Mouse (Mus musculus) heart, postnatal 0 days (tissue): ENCODE measurements at regions not wholly inside any gene's neighbourhood (a gene's known extent, or its start where the extent isn't known, plus 50 kb on each side); places are given as distances from the start of the nearest gene placed in this dataset.

ENCODE experiments used
- ATAC-seq: fragments of 200-750 bp; cut with Nextera tagmentation; 2 replicates; pipeline ENCODE4 v1.8.0; 2017; ENCODE audit warnings: low read depth, moderate number of reproducible peaks, moderate library complexity; ENCODE audit not compliant: insufficient read depth
- DNase-seq: peaks from one replicate; pipeline ENCODE4 v3.0.0-alpha.2; 2016; ENCODE audit warnings: low spot score
- H3K27ac ChIP-seq: fragments of 300-500 bp; sonication (generic); 2 replicates; pipeline ENCODE4 v1.5.1; 2014; ENCODE audit warnings: low read depth, mild to moderate bottlenecking
- H3K27me3 ChIP-seq: fragments of 300-500 bp; sonication (generic); 2 replicates; pipeline ENCODE4 v1.6.1; 2014; ENCODE audit warnings: low read length, mixed read lengths; ENCODE audit not compliant: control insufficient read depth, insufficient read depth
- H3K36me3 ChIP-seq: fragments of 300-500 bp; sonication (generic); replicated peaks from 2 replicates; pipeline ENCODE4 v1.6.1; 2014; ENCODE audit warnings: low read length, mixed read lengths; ENCODE audit not compliant: control insufficient read depth, insufficient read depth
- H3K4me1 ChIP-seq: fragments of 300-500 bp; sonication (generic); 2 replicates; pipeline ENCODE4 v1.6.1; 2014; ENCODE audit warnings: antibody characterized with exemption; ENCODE audit not compliant: control insufficient read depth, insufficient read depth
- H3K4me2 ChIP-seq: fragments of 300-500 bp; sonication (generic); 2 replicates; pipeline ENCODE4 v1.6.1; 2014; ENCODE audit warnings: low read depth, mild to moderate bottlenecking, low read length, moderate library complexity
- H3K4me3 ChIP-seq: fragments of 300-500 bp; sonication (generic); 2 replicates; pipeline ENCODE4 v1.5.1; 2014; ENCODE audit warnings: low read depth, low read length
- H3K9ac ChIP-seq: fragments of 300-500 bp; sonication (generic); replicated peaks from 2 replicates; pipeline ENCODE4 v1.6.1; 2014; ENCODE audit warnings: low read depth, low read length, mixed read lengths
- H3K9me3 ChIP-seq: fragments of 300-500 bp; sonication (generic); replicated peaks from 2 replicates; pipeline ENCODE4 v1.6.1; 2016; ENCODE audit warnings: low read length; ENCODE audit not compliant: control insufficient read depth
- CTCF ChIP-seq: IDR thresholded peaks from 2 replicates; pipeline ENCODE4 v1.5.1; 2016; ENCODE audit warnings: antibody characterized with exemption, control low read depth, low read depth
- EP300 ChIP-seq: IDR thresholded peaks from 2 replicates; pipeline ENCODE4 v1.6.1; 2016; ENCODE audit warnings: antibody characterized with exemption, low read depth
- WGBS: fragments of 180-500 bp; shearing (Covaris S2); extraction: QIAGEN DNeasy Blood & Tissue Kit; methylation state at CpG from one replicate; pipeline ENCODE4 v1.1.7; 2014; 5-methylcytosine and 5-hydroxymethylcytosine counted together

DNA sequence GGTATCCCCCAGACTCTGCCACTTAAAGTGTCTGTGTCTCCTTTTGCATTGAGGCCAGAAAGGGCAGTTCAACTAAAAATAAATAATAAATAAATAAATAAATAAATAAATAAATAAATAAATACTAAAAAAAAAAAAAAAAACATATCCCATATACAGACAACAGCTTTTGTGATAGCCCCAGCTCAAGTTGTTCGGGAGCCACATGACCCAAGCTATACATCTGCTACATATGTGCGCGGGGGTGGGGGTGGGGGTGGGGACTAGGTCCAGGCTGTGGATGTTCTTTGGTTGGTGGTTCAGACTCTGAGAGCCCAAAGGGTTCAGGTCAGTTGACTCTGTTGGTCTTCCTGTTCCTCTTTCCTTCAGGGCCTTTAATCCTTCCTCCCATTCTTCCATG lies 379.6 kb upstream of the Ccnh start:
- Histone ChIP-seq H3K4me3 (no peak overlapping the region), H3K4me1 (no peaks in the 10 kb centered on the region), H3K4me2 (no peak overlapping the region), H3K9me3 (no peaks in the 10 kb centered on the region), H3K36me3 (no peaks in the 10 kb centered on the region), H3K27ac (no peak overlapping the region), H3K27me3 (no peaks in the 10 kb centered on the region), H3K9ac (no peak overlapping the region)
- DNase-seq (no peak), ATAC-seq (no peak)
- no peak for TF ChIP-seq EP300
- TF ChIP-seq CTCF, result no peak
- 77% methylated on average over 3 of the region's 3 CpGs for WGBS
